11 mouse cellular contexts compared by ENCODE assay signal in the genomic region with DNA sequence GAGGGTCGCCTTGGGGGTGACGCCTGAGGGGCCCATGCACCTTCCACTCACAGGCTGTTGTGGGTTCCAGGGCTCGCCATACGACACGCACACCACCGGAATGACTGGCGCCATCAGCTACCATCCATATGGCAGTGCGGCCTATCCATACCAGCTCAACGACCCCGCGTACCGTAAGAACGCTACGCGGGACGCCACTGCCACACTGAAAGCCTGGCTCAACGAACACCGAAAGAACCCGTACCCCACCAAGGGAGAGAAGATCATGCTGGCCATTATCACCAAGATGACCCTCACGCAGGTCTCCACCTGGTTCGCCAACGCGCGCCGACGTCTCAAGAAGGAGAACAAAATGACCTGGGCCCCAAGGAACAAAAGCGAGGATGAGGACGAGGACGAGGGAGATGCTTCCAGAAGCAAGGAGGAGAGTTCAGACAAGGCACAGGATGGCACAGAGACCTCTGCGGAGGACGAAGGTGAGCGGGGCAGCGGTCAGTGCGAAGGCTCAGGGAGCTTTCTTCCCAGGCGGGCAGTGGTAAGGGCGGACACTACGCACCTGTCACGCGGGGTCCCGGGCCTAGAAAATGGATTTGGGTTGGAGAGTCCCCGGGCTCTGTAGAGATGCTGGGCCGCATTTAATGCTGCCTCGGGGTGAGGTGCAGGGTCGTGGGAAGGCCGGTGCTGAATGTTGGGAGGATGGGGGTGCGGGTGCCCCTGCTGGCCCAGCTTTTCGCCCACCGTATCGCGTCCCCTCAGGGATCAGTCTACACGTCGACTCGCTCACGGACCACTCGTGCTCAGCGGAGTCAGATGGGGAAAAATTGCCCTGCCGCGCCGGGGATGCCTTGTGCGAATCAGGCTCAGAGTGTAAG. TPM values are rescaled to one million over a fixed set of nuclear protein-coding genes. Genes with fewer than 3 reads are reported as not detected.
DNase-seq lines count a peak whose midpoint lies in the region; ATAC-seq and TF ChIP-seq lines count a peak whose summit lies in the region.
"Had no signal": no experiment of that assay in that cellular context is flagged by ENCODE, and none has a peak within 500 bp of the region (broad histone marks: within the 10 kb centered on the region; RNA-seq: fewer than 3 reads in every experiment).

No protein-coding gene starts in this region.

- 4% methylated on average over 60 of the region's 60 CpGs for WGBS in heart, embryonic 13.5 days
- 5% methylated on average over 60 of the region's 60 CpGs for WGBS in embryonic facial prominence, embryonic 15.5 days
- WGBS in limb, embryonic 15.5 days: 6% methylated on average over 60 of the region's 60 CpGs

- H3K9me3 ChIP-seq in heart, embryonic 13.5 days: no peaks in the 10 kb centered on the region
- H3K9me3 ChIP-seq in E14TG2a.4 (ENCODE audit: low read length): no peaks in the 10 kb centered on the region
- no peaks in the 10 kb centered on the region for H3K9me3 ChIP-seq in embryonic facial prominence, embryonic 15.5 days (replicated peaks)
- no peaks in the 10 kb centered on the region for H3K9me3 ChIP-seq in limb, embryonic 15.5 days

- peaks cover 98% of the 10 kb centered on the region for H3K27me3 ChIP-seq in heart, embryonic 13.5 days (replicated peaks)
- H3K27me3 ChIP-seq in E14TG2a.4 (ENCODE audit: insufficient read depth, low read length): peaks cover 89% of the 10 kb centered on the region
- peaks cover 91% of the 10 kb centered on the region for H3K27me3 ChIP-seq in embryonic facial prominence, embryonic 15.5 days
- peaks cover 91% of the 10 kb centered on the region for H3K27me3 ChIP-seq in limb, embryonic 15.5 days

- peak overlapping the region; percentile 87 for H3K9ac ChIP-seq in heart, embryonic 13.5 days
- peak overlapping the region; percentile 18; the same call in 1 of the 2 replicates for H3K9ac ChIP-seq in embryonic facial prominence, embryonic 15.5 days
- peak overlapping the region; percentile 15; the same call in 1 of the 2 replicates for H3K9ac ChIP-seq in limb, embryonic 15.5 days

- DNase-seq in heart, adult 9 months (ENCODE audit: low spot score in 2 of 2): no peak
- no peak for DNase-seq in adrenal gland, postnatal 10 days
- DNase-seq in spleen, postnatal 14 days (ENCODE audit: low spot score in 2 of 2): no peak
- DNase-seq in thymus, postnatal 0 days (ENCODE audit: low spot score): no peak
- DNase-seq: thymus, adult 2 months had no signal

- H3K27ac ChIP-seq in heart, embryonic 13.5 days (replicated peaks): no peak overlapping the region
- H3K27ac ChIP-seq in embryonic facial prominence, embryonic 15.5 days (replicated peaks): no peak overlapping the region
- no peak overlapping the region for H3K27ac ChIP-seq in limb, embryonic 15.5 days

- no peaks in the 10 kb centered on the region for H3K36me3 ChIP-seq in heart, embryonic 13.5 days
- no peaks in the 10 kb centered on the region for H3K36me3 ChIP-seq in E14TG2a.4 (ENCODE audit: insufficient read depth, low read length)
- no peaks in the 10 kb centered on the region for H3K36me3 ChIP-seq in embryonic facial prominence, embryonic 15.5 days
- no peaks in the 10 kb centered on the region for H3K36me3 ChIP-seq in limb, embryonic 15.5 days

- H3K4me2 ChIP-seq in heart, embryonic 13.5 days: peak overlapping the region; percentile 89
- H3K4me2 ChIP-seq in embryonic facial prominence, embryonic 15.5 days (replicated peaks): peak overlapping the region; percentile 93
- H3K4me2 ChIP-seq in limb, embryonic 15.5 days: peak overlapping the region; percentile 45

- H3K4me1 ChIP-seq in heart, embryonic 13.5 days: peaks cover 17% of the 10 kb centered on the region
- peaks cover 37% of the 10 kb centered on the region for H3K4me1 ChIP-seq in E14TG2a.4 (replicated peaks; ENCODE audit: low read depth, low read length)
- peaks cover 34% of the 10 kb centered on the region for H3K4me1 ChIP-seq in embryonic facial prominence, embryonic 15.5 days
- H3K4me1 ChIP-seq in limb, embryonic 15.5 days: peaks cover 31% of the 10 kb centered on the region

- H3K4me3 ChIP-seq in heart, embryonic 13.5 days: peak overlapping the region; percentile 70
- H3K4me3 ChIP-seq in E14TG2a.4 (replicated peaks; ENCODE audit: low read length): peak overlapping the region; percentile 59
- H3K4me3 ChIP-seq in embryonic facial prominence, embryonic 15.5 days (replicated peaks): peak overlapping the region; percentile 62
- peak overlapping the region; percentile 67 for H3K4me3 ChIP-seq in limb, embryonic 15.5 days

- no peak for ATAC-seq in heart, embryonic 13.5 days (ENCODE audit: extremely low read depth, insufficient number of reproducible peaks, low FRiP score, low TSS enrichment)
- ATAC-seq in embryonic facial prominence, embryonic 15.5 days (ENCODE audit: insufficient number of reproducible peaks, low FRiP score, low TSS enrichment, low read depth): no peak
- ATAC-seq in limb, embryonic 15.5 days (ENCODE audit: insufficient number of reproducible peaks, low FRiP score, low TSS enrichment, low read depth): no peak
- ATAC-seq: CD4-positive, CD25-positive, alpha-beta regulatory T cell, adult 4 months had no signal

- TF ChIP-seq CTCF in E14TG2a.4 (conservative IDR thresholded peaks at IDR 0.05; ENCODE audit: low read length): no peak

RNA-seq across cellular contexts. Expression of gene Irx2, which starts 2.1 kb away (rescaled TPM):
- polyA plus RNA-seq in heart, embryonic 13.5 days (2015; fragmentation: Nextera tagmentation; extraction: Ambion mirVana): 9.3 and 12.6 TPM in 2 replicates
- 35.2 and 37.1 TPM in 2 replicates for polyA plus RNA-seq in embryonic facial prominence, embryonic 15.5 days (2015; fragmentation: Nextera tagmentation; extraction: Ambion mirVana)
- 27.7 and 32.9 TPM in 2 replicates for polyA plus RNA-seq in limb, embryonic 15.5 days (2015; fragmentation: Nextera tagmentation; extraction: Ambion mirVana)
- under 1 TPM; 0.42 to 0.60 TPM for total RNA-seq in adrenal gland, postnatal 10 days (2021)
- polyA plus RNA-seq in thymus, postnatal 0 days (2015; fragmentation: Nextera tagmentation; extraction: Ambion mirVana): 0.17 and 0.29 TPM in 2 replicates
- total RNA-seq: hematopoietic stem cell, adult 5-6 weeks had no signal
- polyA plus RNA-seq: CD4-positive, CD25-positive, alpha-beta regulatory T cell, adult 4 months had no signal

Comparison
In these comparisons a context has a peak if more than half of its experiments do, and no peak if none do; other contexts are left out.
1. H3K9ac ChIP-seq: peak in every context shown above with its lines; median percentile 87 in heart, embryonic 13.5 days; 18 in embryonic facial prominence, embryonic 15.5 days; 15 in limb, embryonic 15.5 days.